Mouse (Mus musculus): ENCODE results near the gene Nde1.

GRCm38 (mm10) chr16:14166490-14166889, 3.4 kb downstream of the Nde1 start:
- TF ChIP-seq EP300 (IDR thresholded peaks at IDR 0.05), result no peak
- TF ChIP-seq CTCF (IDR thresholded peaks at IDR 0.05), result no peak
